ENCODE assay signal across 9 mouse cellular contexts in genomic region chr3:93597221-93597913, GRCm38 (mm10). TPM values are rescaled to one million over a fixed set of nuclear protein-coding genes. Genes with fewer than 3 reads are reported as not detected.
DNase-seq lines count a peak whose midpoint lies in the region; ATAC-seq and TF ChIP-seq lines count a peak whose summit lies in the region.
"Had no signal": no experiment of that assay in that cellular context is flagged by ENCODE, and none has a peak within 500 bp of the region (broad histone marks: within the 10 kb centered on the region; RNA-seq: fewer than 3 reads in every experiment).

No protein-coding gene starts in this region.

- 21% methylated on average over 5 of the region's 5 CpGs for WGBS in heart, adult 2 months
- whole genome bisulfite sequencing in intestine, postnatal 0 days, result 11% methylated on average over 5 of the region's 5 CpGs

- H3K9me3 ChIP-seq in intestine, postnatal 0 days (ENCODE audit: control insufficient read depth), result no peaks in the 10 kb centered on the region

- no peaks in the 10 kb centered on the region for H3K79me2 ChIP-seq in heart, adult 2 months (replicated peaks; ENCODE audit: control insufficient read depth, insufficient read depth, low read length)

- peaks cover 8% of the 10 kb centered on the region for H3K4me1 ChIP-seq in heart, adult 2 months (ENCODE audit: control insufficient read depth, insufficient read depth, low read length)
- H3K4me1 ChIP-seq in intestine, postnatal 0 days (replicated peaks; ENCODE audit: control insufficient read depth, insufficient read depth, low read length), result peaks cover 3% of the 10 kb centered on the region; the same call in 1 of the 2 replicates
- H3K4me1 ChIP-seq in testis, adult 2 months (ENCODE audit: control insufficient read depth, insufficient read depth, low read length), result no peaks in the 10 kb centered on the region

- peak; percentile 92 for DNase-seq in R1 (ENCODE audit: low read depth, low spot score)
- peak; percentile 73 for DNase-seq in embryo, embryonic 10 days (ENCODE audit: low spot score)
- peak; percentile 62 to 84 for DNase-seq in heart, adult 2 months
- DNase-seq in left cerebral cortex, postnatal 4 days, result peak; percentile 3
- peak; percentile 81 for DNase-seq in mesoderm, embryonic 11.5 days (ENCODE audit: low read depth, low spot score)
- DNase-seq in thymus, adult 18-20 months, result no peak

- H3K9ac ChIP-seq in heart, adult 2 months (ENCODE audit: low read depth, low read length), result no peak overlapping the region
- peak overlapping the region; percentile 26; the same call in 1 of the 2 replicates for H3K9ac ChIP-seq in intestine, postnatal 0 days (ENCODE audit: low read depth, low read length)

- no peaks in the 10 kb centered on the region for H3K27me3 ChIP-seq in heart, adult 2 months (ENCODE audit: control insufficient read depth, insufficient read depth, low read length)
- no peaks in the 10 kb centered on the region for H3K27me3 ChIP-seq in intestine, postnatal 0 days (replicated peaks; ENCODE audit: control insufficient read depth, insufficient read depth, low read length)
- no peaks in the 10 kb centered on the region for H3K27me3 ChIP-seq in testis, adult 2 months (ENCODE audit: control insufficient read depth, insufficient read depth, low read length)
- H3K27me3 ChIP-seq: megakaryocyte, embryonic 14.5 days had no signal

- TF ChIP-seq EP300 in heart, adult 2 months (IDR thresholded peaks at IDR 0.05; ENCODE audit: insufficient read depth, low read depth, low read length), result peak; percentile 85

- peak overlapping the region; percentile 88 for H3K27ac ChIP-seq in heart, adult 2 months
- peak overlapping the region; percentile 93 for H3K27ac ChIP-seq in intestine, postnatal 0 days (ENCODE audit: low read depth, low read length)
- 0 out of 2 replicates have a peak overlapping the region, but pooled peaks have one; percentile 1 for H3K27ac ChIP-seq in testis, adult 2 months (ENCODE audit: control insufficient read depth, insufficient read depth, low read depth, low read length)

- peak; percentile 93 for ATAC-seq in intestine, postnatal 0 days

- H3K4me3 ChIP-seq in heart, adult 2 months, result no peak overlapping the region
- no peak overlapping the region for H3K4me3 ChIP-seq in intestine, postnatal 0 days (ENCODE audit: low read depth, low read length)
- H3K4me3 ChIP-seq in testis, adult 2 months (ENCODE audit: control insufficient read depth, low read depth, low read length), result no peak overlapping the region
- H3K4me3 ChIP-seq: megakaryocyte, embryonic 14.5 days had no signal

- intact Hi-C loops in heart, adult 2 months (cut with DNase I), result no loop called here
- intact Hi-C loops in left cerebral cortex, postnatal 4 days (cut with DNase I), result no loop called here

- TF ChIP-seq CTCF in heart, adult 2 months (IDR thresholded peaks at IDR 0.05), result no peak
- TF ChIP-seq CTCF in intestine, postnatal 0 days (IDR thresholded peaks at IDR 0.05; ENCODE audit: low read depth), result no peak
- no peak for TF ChIP-seq CTCF in testis, adult 2 months (IDR thresholded peaks at IDR 0.05; ENCODE audit: control insufficient read depth, insufficient read depth, insufficient replicate concordance, low read depth, low read length)

- peak overlapping the region; percentile 21 for H3K4me2 ChIP-seq in intestine, postnatal 0 days (replicated peaks; ENCODE audit: low read depth)

- peaks cover 4% of the 10 kb centered on the region for H3K36me3 ChIP-seq in heart, adult 2 months (ENCODE audit: control insufficient read depth, insufficient read depth, low read length)
- no peaks in the 10 kb centered on the region for H3K36me3 ChIP-seq in intestine, postnatal 0 days (ENCODE audit: control insufficient read depth, insufficient read depth)
- no peaks in the 10 kb centered on the region for H3K36me3 ChIP-seq in testis, adult 2 months (ENCODE audit: control insufficient read depth, insufficient read depth, low read length)

- TF ChIP-seq POLR2A in heart, adult 2 months (IDR thresholded peaks at IDR 0.05; ENCODE audit: insufficient read depth, low read depth, low read length), result peak; percentile 47; the same call in 1 of the 2 replicates
- TF ChIP-seq POLR2A in testis, adult 2 months (IDR thresholded peaks at IDR 0.05; ENCODE audit: control insufficient read depth, low read depth, low read length), result no peak

RNA-seq across cellular contexts. Expression of gene S100a10, which starts 42.5 kb away (rescaled TPM):
- 10 to 100 TPM; 70.5 to 93.9 TPM for total RNA-seq in heart, adult 2 months (2021)
- polyA plus RNA-seq in heart, adult 2 months (2012; rRNA removed), result 41.9 and 47.3 TPM in 2 replicates
- 733 and 887 TPM in 2 replicates for polyA plus RNA-seq in intestine, postnatal 0 days (2015; fragmentation: Nextera tagmentation; extraction: Ambion mirVana)
- 100 to 1,000 TPM in 1 of 2 experiments, 10 to 100 TPM in 1; 94.7 to 100 TPM for total RNA-seq in left cerebral cortex, postnatal 4 days (2021)
- 6.5 and 8.5 TPM in 2 replicates for polyA plus RNA-seq in testis, adult 2 months (2012; rRNA removed)

RNA-seq across cellular contexts. Expression of gene Tdpoz2, which starts 55.1 kb away (rescaled TPM):
- not detected for total RNA-seq in heart, adult 2 months (2021)
- not detected in 2 replicates for polyA plus RNA-seq in heart, adult 2 months (2012; rRNA removed)
- not detected in 2 replicates for polyA plus RNA-seq in intestine, postnatal 0 days (2015; fragmentation: Nextera tagmentation; extraction: Ambion mirVana)
- total RNA-seq in left cerebral cortex, postnatal 4 days (2021), result not detected
- not detected in 2 replicates for polyA plus RNA-seq in testis, adult 2 months (2012; rRNA removed)

Comparison
In these comparisons a context has a peak if more than half of its experiments do, and no peak if none do; other contexts are left out.
1. DNase-seq: peak in R1 (single experiment), embryo, embryonic 10 days (single experiment), heart, adult 2 months (2 of 2), left cerebral cortex, postnatal 4 days (single experiment) and mesoderm, embryonic 11.5 days (single experiment); none in thymus, adult 18-20 months (0 of 2).
2. H3K27ac ChIP-seq: peak in every context shown above with its lines; median percentile 93 in intestine, postnatal 0 days; 88 in heart, adult 2 months; 1 in testis, adult 2 months.
3. RNA of gene S100a10, which starts 42.5 kb away (polyA plus RNA-seq): 733 to 887 TPM in intestine, postnatal 0 days; 41.9 to 47.3 TPM in heart, adult 2 months and 6.5 to 8.5 TPM in testis, adult 2 months; every median in the first group is over 10 times any median in the second.